Mouse (Mus musculus) B cell, adult 62 days (primary cell): ENCODE results near the gene Fgfbp1. TPM values are rescaled to one million over a fixed set of nuclear protein-coding genes. Genes with fewer than 3 reads are reported as not detected.

Experiments
- total RNA-seq: library from RNA; stranded (reverse); gene quantifications from 4 replicates; pipeline ENCODE4 v1.2.4, GENCODE M21; 2023

The Fgfbp1 gene
- not detected in 4 replicates for total RNA-seq

GRCm38 (mm10) chr5:43981620-43982019 is at the start of gene Fgfbp1:
Gene Fgfbp1, minus strand, starts transcription at chr5:43981779.

Other genes starting within 250 kb of the Fgfbp1 start
- 4.5 to 5.9 TPM (median 5.5 TPM) in 4 replicates for gene Bst1, start 162.9 kb downstream of the Fgfbp1 start, total RNA-seq
- 69.6 to 71.8 TPM (median 69.8 TPM) in 4 replicates for gene Fbxl5, start 160.1 kb downstream of the Fgfbp1 start, total RNA-seq
- 116 to 127 TPM (median 123 TPM) in 4 replicates for gene Cd38, start 113.2 kb downstream of the Fgfbp1 start, total RNA-seq
- 6.3 to 14.1 TPM (median 11.9 TPM) in 4 replicates for gene Gm7879, start 68.6 kb downstream of the Fgfbp1 start, total RNA-seq
- gene Prom1, start 120.3 kb upstream of the Fgfbp1 start, total RNA-seq = 0.61 TPM in 1 of 4 replicates, not detected in the others
- 70.8 to 88.4 TPM (median 78.4 TPM) in 4 replicates for gene Tapt1, start 244.8 kb upstream of the Fgfbp1 start, total RNA-seq